Mouse (Mus musculus) retina, embryonic 14.5 days (tissue): ENCODE measurements around the gene Foxo1.

Experiments used
- DNase-seq: peaks from one replicate; pipeline ENCODE4 v3.0.0-alpha.2; 2015; ENCODE audit warnings: low spot score

Gene Foxo1

GRCm38 (mm10) chr3:52308586-52309321 is 40.6 kb downstream of the Foxo1 start:
- no peak for DNase-seq

GRCm38 (mm10) chr3:52320516-52321270 is 52.6 kb downstream of the Foxo1 start:
- DNase-seq = no peak

- DNase-seq = peak; percentile 35
These were observed 54.6 kb downstream of the Foxo1 start for GRCm38 (mm10) chr3:52322401-52323385.

- no peak for DNase-seq
These were observed 56.9 kb downstream of the Foxo1 start for GRCm38 (mm10) chr3:52325006-52325405.

GRCm38 (mm10) chr3:52326687-52327086 is 58.6 kb downstream of the Foxo1 start:
- no peak for DNase-seq

- no peak for DNase-seq
These were observed 59.0 kb downstream of the Foxo1 start for GRCm38 (mm10) chr3:52327146-52327545.

- DNase-seq = no peak
These were observed 63.6 kb downstream of the Foxo1 start for GRCm38 (mm10) chr3:52331709-52332108.

GRCm38 (mm10) chr3:52338761-52339160 is 70.6 kb downstream of the Foxo1 start:
- DNase-seq = no peak

- no peak for DNase-seq
These were observed 72.3 kb downstream of the Foxo1 start for GRCm38 (mm10) chr3:52340336-52341034.

GRCm38 (mm10) chr3:52342226-52342625 is 74.1 kb downstream of the Foxo1 start:
- no peak for DNase-seq

- DNase-seq = peak; percentile 30
These were observed 74.7 kb downstream of the Foxo1 start for GRCm38 (mm10) chr3:52342801-52343200.

GRCm38 (mm10) chr3:52343270-52344070 is 75.3 kb downstream of the Foxo1 start:
- no peak for DNase-seq

- DNase-seq = no peak
These were observed 77.7 kb downstream of the Foxo1 start for GRCm38 (mm10) chr3:52345881-52346280.

GRCm38 (mm10) chr3:52346986-52347710 is 79.0 kb downstream of the Foxo1 start:
- DNase-seq = no peak

- no peak for DNase-seq
These were observed 80.0 kb downstream of the Foxo1 start for GRCm38 (mm10) chr3:52347980-52348622.

GRCm38 (mm10) chr3:52350636-52351035 is 82.5 kb downstream of the Foxo1 start:
- DNase-seq = no peak

GRCm38 (mm10) chr3:52351901-52352300 is 83.8 kb downstream of the Foxo1 start:
- DNase-seq = no peak

- no peak for DNase-seq
These were observed 86.1 kb downstream of the Foxo1 start for GRCm38 (mm10) chr3:52354203-52354602.

GRCm38 (mm10) chr3:52357265-52357953 is 89.3 kb downstream of the Foxo1 start:
- no peak for DNase-seq
